In the genomic region with DNA sequence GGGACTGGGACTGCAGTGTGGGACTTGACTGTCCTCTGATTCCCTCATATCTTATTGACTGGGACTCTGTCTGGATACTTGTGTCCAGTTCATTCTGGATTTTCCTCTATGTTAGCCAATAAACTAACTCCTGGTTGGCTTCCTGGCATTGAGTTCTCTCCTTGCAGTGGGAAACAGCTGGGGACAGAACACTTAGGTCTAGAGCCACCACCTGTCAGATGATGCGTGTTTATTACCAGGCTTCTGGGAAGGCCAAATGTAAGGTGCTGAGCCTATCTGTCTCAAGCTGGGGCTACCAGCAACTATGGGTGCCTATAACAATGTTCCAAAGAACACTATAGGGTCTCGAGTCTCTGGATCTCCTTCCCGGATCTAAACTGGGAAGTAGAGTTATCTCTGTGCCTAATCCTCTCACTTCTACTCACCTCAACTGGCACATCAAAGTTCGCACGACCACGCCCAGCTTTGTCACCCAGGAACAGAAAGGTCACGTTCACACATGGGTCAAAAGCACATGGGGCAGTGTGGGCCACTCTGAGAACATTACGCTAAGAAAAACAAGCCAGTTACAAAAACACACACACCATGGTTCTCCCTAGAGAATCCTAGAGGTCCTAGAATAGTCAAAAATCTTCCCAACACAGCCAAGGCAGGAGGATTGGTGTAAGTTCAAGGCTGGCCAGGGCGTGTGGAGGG, we compare ENCODE assay signal across 34 mouse cellular contexts. TPM values are rescaled to one million over a fixed set of nuclear protein-coding genes. Genes with fewer than 3 reads are reported as not detected.
DNase-seq lines count a peak whose midpoint lies in the region; ATAC-seq and TF ChIP-seq lines count a peak whose summit lies in the region.
"Had no signal": no experiment of that assay in that cellular context is flagged by ENCODE, and none has a peak within 500 bp of the region (broad histone marks: within the 10 kb centered on the region; RNA-seq: fewer than 3 reads in every experiment).

No protein-coding gene starts in this region.

- 72% methylated on average over 9 of the region's 9 CpGs for WGBS in liver, adult 2 months
- 74% methylated on average over 9 of the region's 9 CpGs for WGBS in liver, embryonic 11.5 days
- WGBS in midbrain, embryonic 11.5 days = 88% methylated on average over 9 of the region's 9 CpGs
- 69% methylated on average over 9 of the region's 9 CpGs for WGBS in kidney, embryonic 14.5 days

- H3K36me3 ChIP-seq in liver, adult 2 months (ENCODE audit: control insufficient read depth, insufficient read depth, low read length) = no peaks in the 10 kb centered on the region
- no peaks in the 10 kb centered on the region for H3K36me3 ChIP-seq in liver, embryonic 11.5 days (ENCODE audit: control insufficient read depth, insufficient read depth, low read length)
- no peaks in the 10 kb centered on the region for H3K36me3 ChIP-seq in E14TG2a.4 (ENCODE audit: insufficient read depth, low read length)
- no peaks in the 10 kb centered on the region for H3K36me3 ChIP-seq in ES-E14 (ENCODE audit: control insufficient read depth, insufficient read depth, low read length, poor library complexity, severe bottlenecking)
- no peaks in the 10 kb centered on the region for H3K36me3 ChIP-seq in midbrain, embryonic 11.5 days (ENCODE audit: control insufficient read depth, insufficient read depth, low read length)
- H3K36me3 ChIP-seq in kidney, embryonic 14.5 days (ENCODE audit: control insufficient read depth, insufficient read depth, low read length) = no peaks in the 10 kb centered on the region
- H3K36me3 ChIP-seq: embryonic facial prominence, embryonic 10.5 days; embryonic facial prominence, embryonic 13.5 days; G1E; heart, embryonic 12.5 days; heart, embryonic 15.5 days; hindbrain, embryonic 10.5 days; hindbrain, embryonic 13.5 days had no signal

- in situ Hi-C loops in ES-E14 (cut with MboI; ENCODE audit: low sequenced_read_pairs in 2 of 2, unreplicated experiment in 2 of 2) = no loop called here

- H3K9ac ChIP-seq in liver, adult 2 months (ENCODE audit: low read depth, low read length) = no peak overlapping the region
- H3K9ac ChIP-seq in liver, embryonic 11.5 days (ENCODE audit: low read depth, low read length) = no peak overlapping the region
- H3K9ac ChIP-seq in ES-E14 (ENCODE audit: insufficient read depth, low read depth, low read length, poor library complexity, severe bottlenecking) = no peak overlapping the region
- H3K9ac ChIP-seq in midbrain, embryonic 11.5 days (ENCODE audit: low read length) = no peak overlapping the region
- H3K9ac ChIP-seq in kidney, embryonic 14.5 days (ENCODE audit: low read depth, low read length) = no peak overlapping the region
- H3K9ac ChIP-seq: embryonic facial prominence, embryonic 13.5 days; forebrain, embryonic 13.5 days; heart, embryonic 12.5 days; heart, embryonic 15.5 days; hindbrain, embryonic 13.5 days had no signal

- peak; percentile 23 for DNase-seq in liver, adult 2 months (ENCODE audit: extremely low read depth, low read depth, low spot score)
- DNase-seq in liver, embryonic 11.5 days (ENCODE audit: low spot score) = no peak
- DNase-seq in ES-E14 (ENCODE audit: low read depth, low spot score) = no peak
- peak; percentile 57 for DNase-seq in induced T-regulatory cell, adult 2 months (ENCODE audit: low read depth)
- DNase-seq in midbrain, embryonic 11.5 days (ENCODE audit: low spot score, missing footprints) = no peak
- DNase-seq: adrenal gland, adult 2 months; adrenal gland, postnatal 14 days; B cell, adult 2 months; cerebellum, adult 11-12 months; cerebellum, adult 8-10 months; cerebellum, postnatal 10 days; cerebellum, postnatal 36 days; embryo, embryonic 11 days; gastrocnemius, postnatal 14 days; heart, adult 18-20 months; heart, postnatal 10 days; heart, postnatal 36 days had no signal

- no peak overlapping the region for H3K27ac ChIP-seq in liver, adult 2 months (replicated peaks; ENCODE audit: insufficient read depth, low read depth, low read length)
- H3K27ac ChIP-seq in liver, embryonic 11.5 days (ENCODE audit: low read depth, low read length) = no peak overlapping the region
- peak overlapping the region; percentile 74 for H3K27ac ChIP-seq in ES-E14 (ENCODE audit: insufficient read depth, low read depth, low read length, poor library complexity, severe bottlenecking)
- H3K27ac ChIP-seq in midbrain, embryonic 11.5 days (ENCODE audit: low read depth, low read length) = no peak overlapping the region
- no peak overlapping the region for H3K27ac ChIP-seq in kidney, embryonic 14.5 days (ENCODE audit: low read depth, low read length)
- H3K27ac ChIP-seq: embryonic facial prominence, embryonic 10.5 days; embryonic facial prominence, embryonic 13.5 days; forebrain, embryonic 13.5 days; heart, embryonic 15.5 days; hindbrain, embryonic 10.5 days; hindbrain, embryonic 13.5 days had no signal

- H3K27me3 ChIP-seq in liver, adult 2 months (ENCODE audit: control insufficient read depth, insufficient read depth, low read length) = no peaks in the 10 kb centered on the region
- no peaks in the 10 kb centered on the region for H3K27me3 ChIP-seq in liver, embryonic 11.5 days (replicated peaks; ENCODE audit: control insufficient read depth, insufficient read depth, low read length)
- H3K27me3 ChIP-seq in E14TG2a.4 (ENCODE audit: insufficient read depth, low read length) = no peaks in the 10 kb centered on the region
- no peaks in the 10 kb centered on the region for H3K27me3 ChIP-seq in midbrain, embryonic 11.5 days (ENCODE audit: control insufficient read depth, insufficient read depth, low read length)
- no peaks in the 10 kb centered on the region for H3K27me3 ChIP-seq in kidney, embryonic 14.5 days (ENCODE audit: control insufficient read depth, insufficient read depth, low read length)
- H3K27me3 ChIP-seq: embryonic facial prominence, embryonic 13.5 days; forebrain, embryonic 13.5 days; heart, embryonic 12.5 days; heart, embryonic 15.5 days; hindbrain, embryonic 13.5 days; Patski had no signal

- H3K79me2 ChIP-seq in liver, adult 2 months (ENCODE audit: control insufficient read depth, insufficient read depth, low read length) = no peaks in the 10 kb centered on the region

- no peaks in the 10 kb centered on the region; the same call in 1 of the 2 replicates for H3K4me1 ChIP-seq in liver, adult 2 months (ENCODE audit: control insufficient read depth, insufficient read depth, low read length)
- H3K4me1 ChIP-seq in liver, embryonic 11.5 days (replicated peaks; ENCODE audit: control insufficient read depth, insufficient read depth, low read length) = peaks cover 4% of the 10 kb centered on the region
- H3K4me1 ChIP-seq in E14TG2a.4 (replicated peaks; ENCODE audit: low read depth, low read length) (peaks cover 62% of the 10 kb centered on the region), ES-E14 (ENCODE audit: control insufficient read depth in 2 of 2, insufficient read depth in 2 of 2, low read length in 2 of 2, poor library complexity in 1 of 2) (peaks cover 23 to 42% of the 10 kb centered on the region in 2 experiments)
- peaks cover 5% of the 10 kb centered on the region for H3K4me1 ChIP-seq in midbrain, embryonic 11.5 days (ENCODE audit: control insufficient read depth, insufficient read depth, low read length)
- H3K4me1 ChIP-seq in kidney, embryonic 14.5 days (ENCODE audit: control insufficient read depth, insufficient read depth, low read length) = no peaks in the 10 kb centered on the region; the same call in 1 of the 2 replicates
- H3K4me1 ChIP-seq: embryonic facial prominence, embryonic 13.5 days; forebrain, embryonic 13.5 days; heart, embryonic 15.5 days had no signal

- TF ChIP-seq CTCF in liver, adult 2 months (IDR thresholded peaks at IDR 0.05; ENCODE audit: low read depth, low read length) = no peak
- TF ChIP-seq CTCF in E14TG2a.4 (conservative IDR thresholded peaks at IDR 0.05; ENCODE audit: low read length) = no peak

- TF ChIP-seq POLR2A in liver, adult 2 months (IDR thresholded peaks at IDR 0.05; ENCODE audit: extremely low read depth, insufficient read depth, low read length) = no peak

- ATAC-seq in liver, embryonic 11.5 days (replicated peaks; ENCODE audit: low FRiP score) = no peak
- no peak for ATAC-seq in CD4-positive, CD25-positive, alpha-beta regulatory T cell, adult 4 months
- no peak for ATAC-seq in midbrain, embryonic 11.5 days (ENCODE audit: low FRiP score)
- ATAC-seq in kidney, embryonic 14.5 days (ENCODE audit: low FRiP score, low TSS enrichment) = no peak
- ATAC-seq: forebrain, embryonic 13.5 days; forebrain, embryonic 16.5 days; hindbrain, embryonic 16.5 days; inflammation-experienced regulatory T-cells, adult 6 months; intestine, embryonic 16.5 days; Patski had no signal

- H3K4me2 ChIP-seq in liver, embryonic 11.5 days = no peak overlapping the region
- no peak overlapping the region for H3K4me2 ChIP-seq in midbrain, embryonic 11.5 days
- H3K4me2 ChIP-seq in kidney, embryonic 14.5 days (replicated peaks; ENCODE audit: low read depth, low read length) = no peak overlapping the region
- H3K4me2 ChIP-seq: embryonic facial prominence, embryonic 13.5 days; forebrain, embryonic 13.5 days; heart, embryonic 12.5 days; heart, embryonic 15.5 days; hindbrain, embryonic 13.5 days had no signal

- no peaks in the 10 kb centered on the region for H3K9me3 ChIP-seq in liver, embryonic 11.5 days (ENCODE audit: control insufficient read depth, low read length)
- H3K9me3 ChIP-seq in E14TG2a.4 (ENCODE audit: low read length) = no peaks in the 10 kb centered on the region
- no peaks in the 10 kb centered on the region for H3K9me3 ChIP-seq in ES-E14 (ENCODE audit: control insufficient read depth, insufficient read depth, low read depth, low read length)
- no peaks in the 10 kb centered on the region for H3K9me3 ChIP-seq in midbrain, embryonic 11.5 days (ENCODE audit: control insufficient read depth, low read length)
- no peaks in the 10 kb centered on the region for H3K9me3 ChIP-seq in kidney, embryonic 14.5 days (ENCODE audit: control insufficient read depth, low read length)
- H3K9me3 ChIP-seq: embryonic facial prominence, embryonic 10.5 days; embryonic facial prominence, embryonic 13.5 days; forebrain, embryonic 13.5 days; G1E; heart, embryonic 12.5 days; heart, embryonic 15.5 days; hindbrain, embryonic 10.5 days; hindbrain, embryonic 13.5 days had no signal

- H3K4me3 ChIP-seq in liver, adult 2 months (ENCODE audit: insufficient read depth, low read depth, low read length) = no peak overlapping the region
- H3K4me3 ChIP-seq in liver, embryonic 11.5 days (ENCODE audit: low read depth, low read length) = no peak overlapping the region
- peak overlapping the region; percentile 20; the same call in 1 of the 2 replicates for H3K4me3 ChIP-seq in E14TG2a.4 (replicated peaks; ENCODE audit: low read length)
- no peak overlapping the region for H3K4me3 ChIP-seq in ES-E14 (ENCODE audit: insufficient read depth in 1 of 2, low read depth in 1 of 2, low read length in 2 of 2, poor library complexity in 1 of 2, severe bottlenecking in 1 of 2)
- H3K4me3 ChIP-seq in midbrain, embryonic 11.5 days (ENCODE audit: low read depth, low read length) = no peak overlapping the region
- no peak overlapping the region for H3K4me3 ChIP-seq in kidney, embryonic 14.5 days (ENCODE audit: low read length)
- H3K4me3 ChIP-seq: embryonic facial prominence, embryonic 10.5 days; embryonic facial prominence, embryonic 13.5 days; erythroblast, embryonic 14.5 days; forebrain, embryonic 13.5 days; heart, embryonic 12.5 days; heart, embryonic 15.5 days; hindbrain, embryonic 10.5 days; hindbrain, embryonic 13.5 days had no signal

RNA-seq across cellular contexts. Expression of a gene that starts 22.2 kb away (rescaled TPM):
- 54.4 and 69.5 TPM in 2 replicates for total RNA-seq in liver, adult 2 months (2014; rRNA removed)
- polyA plus RNA-seq in liver, adult 2 months (2012; rRNA removed) = 22.5 and 24.1 TPM in 2 replicates
- 49.8 and 53.0 TPM in 2 replicates for polyA plus RNA-seq in liver, embryonic 11.5 days (2014; fragmentation: Nextera tagmentation; extraction: Ambion mirVana)
- 146 and 152 TPM in 2 replicates for total RNA-seq in ES-E14 (2012; rRNA removed)
- 100 to 1,000 TPM; 206 to 220 TPM for polyA plus RNA-seq in CD4-positive, CD25-positive, alpha-beta regulatory T cell, adult 4 months (2017; shearing (Covaris generic))
- 16.4 and 19.6 TPM in 2 replicates for polyA plus RNA-seq in midbrain, embryonic 11.5 days (2014; fragmentation: Nextera tagmentation; extraction: Ambion mirVana)
- 43.8 and 72.3 TPM in 2 replicates for polyA plus RNA-seq in kidney, embryonic 14.5 days (2014; fragmentation: Nextera tagmentation; extraction: Ambion mirVana)

Comparison
In these comparisons a context has a peak if more than half of its experiments do, and no peak if none do; other contexts are left out.
1. DNase-seq: peak in liver, adult 2 months (single experiment) and induced T-regulatory cell, adult 2 months (single experiment); none in liver, embryonic 11.5 days (single experiment), ES-E14 (single experiment) and midbrain, embryonic 11.5 days (single experiment).